Mouse (Mus musculus) cerebellum, postnatal 36 days (tissue): ENCODE results near the gene Il1rap.

Experiments used
- DNase-seq, 2 experiments: peaks; one replicate each; pipeline ENCODE4 v3.0.0; 2021 to 2022; ENCODE audit warnings: mixed read lengths in 2 of 2

Il1rap gene

GRCm38 (mm10) chr16:26581048-26581912, at the start of gene Il1rap:
Gene Il1rap, plus strand, starts transcription at chr16:26581704.
- DNase-seq, result peak; percentile 78 to 83

GRCm38 (mm10) chr16:26532287-26532686, 49.2 kb upstream of the Il1rap start:
- DNase-seq, result no peak

GRCm38 (mm10) chr16:26546170-26546878, 35.2 kb upstream of the Il1rap start:
- DNase-seq, result no peak

GRCm38 (mm10) chr16:26546879-26547206, 34.7 kb upstream of the Il1rap start:
- no peak for DNase-seq

GRCm38 (mm10) chr16:26549221-26549620, 32.3 kb upstream of the Il1rap start:
- no peak for DNase-seq

GRCm38 (mm10) chr16:26552234-26552633, 29.3 kb upstream of the Il1rap start:
- DNase-seq, result no peak

- no peak for DNase-seq
These were observed 22.7 kb upstream of the Il1rap start for GRCm38 (mm10) chr16:26558797-26559196.

- no peak for DNase-seq
These were observed 19.8 kb upstream of the Il1rap start for GRCm38 (mm10) chr16:26561743-26562142.

- DNase-seq, result no peak
These were observed 18.7 kb upstream of the Il1rap start for GRCm38 (mm10) chr16:26562771-26563170.

- DNase-seq, result no peak
These were observed 12.0 kb upstream of the Il1rap start for GRCm38 (mm10) chr16:26569387-26569978.

GRCm38 (mm10) chr16:26571836-26572235, 9.7 kb upstream of the Il1rap start:
- DNase-seq, result no peak

- no peak for DNase-seq
These were observed 7.3 kb upstream of the Il1rap start for GRCm38 (mm10) chr16:26574173-26574572.

GRCm38 (mm10) chr16:26581913-26582376, 441 bp downstream of the Il1rap start:
- peak in 1 of 2 experiments; percentile 11 for DNase-seq

GRCm38 (mm10) chr16:26585806-26586205, 4.3 kb downstream of the Il1rap start:
- no peak for DNase-seq

- DNase-seq, result no peak
These were observed 9.5 kb downstream of the Il1rap start for GRCm38 (mm10) chr16:26590897-26591570.

- no peak for DNase-seq
These were observed 14.9 kb downstream of the Il1rap start for GRCm38 (mm10) chr16:26596440-26596839.

- DNase-seq, result no peak
These were observed 15.8 kb downstream of the Il1rap start for GRCm38 (mm10) chr16:26597307-26597706.

GRCm38 (mm10) chr16:26598591-26598990, 17.1 kb downstream of the Il1rap start:
- DNase-seq, result no peak

GRCm38 (mm10) chr16:26601482-26601881, 20.0 kb downstream of the Il1rap start:
- no peak for DNase-seq

- DNase-seq, result no peak
These were observed 23.1 kb downstream of the Il1rap start for GRCm38 (mm10) chr16:26604621-26605020.

- DNase-seq, result no peak
These were observed 26.5 kb downstream of the Il1rap start for GRCm38 (mm10) chr16:26608003-26608402.

GRCm38 (mm10) chr16:26610508-26610907, 29.0 kb downstream of the Il1rap start:
- no peak for DNase-seq
